Mouse (Mus musculus) limb, embryonic 11.5 days (tissue): ENCODE measurements around the gene Plekhb1. TPM values are rescaled to one million over a fixed set of nuclear protein-coding genes. Genes with fewer than 3 reads are reported as not detected.

Source experiments
- ATAC-seq: fragments of 200-750 bp; cut with Nextera tagmentation; 2 replicates; pipeline ENCODE4 v1.8.0; 2017; ENCODE audit warnings: low read depth; ENCODE audit not compliant: insufficient number of reproducible peaks, low FRiP score, low TSS enrichment
- DNase-seq: peaks from one replicate; pipeline ENCODE4 v3.0.0-alpha.2; 2015; ENCODE audit warnings: low spot score
- H3K27ac ChIP-seq: fragments of 300-500 bp; sonication (generic); replicated peaks from 2 replicates; pipeline ENCODE4 v1.5.1; 2014; ENCODE audit warnings: low read depth, mild to moderate bottlenecking, low read length
- H3K27me3 ChIP-seq: fragments of 300-500 bp; sonication (generic); 2 replicates; pipeline ENCODE4 v1.6.1; 2014; ENCODE audit warnings: mild to moderate bottlenecking, low read length, mixed read lengths; ENCODE audit not compliant: control insufficient read depth, insufficient read depth
- H3K36me3 ChIP-seq: fragments of 300-500 bp; sonication (generic); 2 replicates; pipeline ENCODE4 v1.6.1; 2014; ENCODE audit warnings: mild to moderate bottlenecking, low read length, moderate library complexity, mixed read lengths; ENCODE audit not compliant: control insufficient read depth, insufficient read depth
- H3K4me1 ChIP-seq: fragments of 300-500 bp; sonication (generic); 2 replicates; pipeline ENCODE4 v1.6.1; 2014; ENCODE audit warnings: low read length, mixed read lengths; ENCODE audit not compliant: control insufficient read depth, insufficient read depth
- H3K4me2 ChIP-seq: fragments of 300-500 bp; sonication (generic); 2 replicates; pipeline ENCODE4 v1.6.1; 2014; ENCODE audit warnings: low read depth, mild to moderate bottlenecking, moderate library complexity; ENCODE audit not compliant: severe bottlenecking
- H3K4me3 ChIP-seq: fragments of 300-500 bp; sonication (generic); 2 replicates; pipeline ENCODE4 v1.5.1; 2014; ENCODE audit warnings: low read depth, low read length
- H3K9ac ChIP-seq: fragments of 300-500 bp; sonication (generic); 2 replicates; pipeline ENCODE4 v1.6.1; 2014; ENCODE audit warnings: mild to moderate bottlenecking, low read length
- H3K9me3 ChIP-seq: fragments of 300-500 bp; sonication (generic); 2 replicates; pipeline ENCODE4 v1.6.1; 2016; ENCODE audit warnings: low read length; ENCODE audit not compliant: control insufficient read depth
- WGBS: fragments of 180-500 bp; shearing (Covaris S2); extraction: QIAGEN DNeasy Blood & Tissue Kit; methylation state at CpG from one replicate; pipeline ENCODE4 v1.1.7; 2014; 5-methylcytosine and 5-hydroxymethylcytosine counted together
- polyA plus RNA-seq: library from polyadenylated mRNA; unstranded; fragments of >200 nt; fragmentation: Nextera tagmentation; extraction: Ambion mirVana; gene quantifications from 2 replicates; pipeline ENCODE4 v1.2.1, GENCODE M21; 2014

Plekhb1 gene
- 1.3 and 1.6 TPM in 2 replicates for polyA plus RNA-seq

GRCm38 (mm10) chr7:100662231-100662630, at the start of gene Plekhb1:
Gene Plekhb1 (minus strand): TSS chr7:100662414.
- no peaks in the 10 kb centered on the region for H3K9me3 ChIP-seq
- H3K36me3 ChIP-seq, result no peaks in the 10 kb centered on the region
- no peak for ATAC-seq
- no peak for DNase-seq
- H3K27ac ChIP-seq, result no peak within 1 kb of the TSS
- no peak within 1 kb of the TSS for H3K4me2 ChIP-seq
- H3K27me3 ChIP-seq, result no peaks in the 10 kb centered on the region
- no peak within 1 kb of the TSS for H3K4me3 ChIP-seq
- H3K9ac ChIP-seq, result no peak within 1 kb of the TSS
- H3K4me1 ChIP-seq, result peaks cover 8% of the 10 kb centered on the region; the same call in 1 of the 2 replicates
- 82% methylated on average over 8 of the region's 8 CpGs for WGBS

DNA sequence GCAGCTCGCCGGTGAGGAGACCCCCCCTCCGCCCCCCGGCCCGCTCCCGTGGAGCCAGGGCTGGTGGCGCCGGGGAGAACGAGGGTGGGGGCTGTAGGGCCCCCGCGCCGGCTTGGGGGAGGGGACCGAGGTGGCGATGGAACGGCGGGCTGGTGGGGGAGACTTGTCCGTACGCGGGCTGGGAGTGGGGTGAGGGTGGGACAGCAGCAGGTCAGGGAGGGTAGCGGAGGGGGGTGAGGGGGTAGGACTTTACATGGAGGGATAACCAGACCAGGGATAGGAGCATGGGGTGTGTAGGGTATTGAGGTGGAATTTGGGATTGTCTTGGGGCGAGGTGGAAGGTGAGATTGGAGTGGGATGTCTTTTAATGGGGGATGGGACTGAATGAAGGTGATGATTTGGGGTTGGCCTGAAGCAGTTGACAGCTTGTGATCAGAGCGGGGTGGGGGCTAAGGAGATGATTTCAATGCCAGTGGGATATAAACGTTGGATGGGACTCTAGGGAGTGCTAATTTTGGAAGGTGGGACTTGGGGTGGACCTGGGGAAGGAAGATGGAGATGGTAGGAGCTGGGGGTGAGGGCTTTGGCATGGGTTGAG, 44.8 kb upstream of the Plekhb1 start:
- H3K4me2 ChIP-seq, result peak overlapping the region; percentile 45
- peak overlapping the region; percentile 83 for H3K4me3 ChIP-seq
- ATAC-seq, result peak; percentile 46
- peak overlapping the region; percentile 81 for H3K9ac ChIP-seq
- no peaks in the 10 kb centered on the region for H3K36me3 ChIP-seq
- H3K27ac ChIP-seq, result peak overlapping the region; percentile 90
- H3K9me3 ChIP-seq, result no peaks in the 10 kb centered on the region
- H3K4me1 ChIP-seq, result peaks cover 12% of the 10 kb centered on the region
- no peak for DNase-seq
- WGBS, result under 1% methylated on average over 23 of the region's 23 CpGs
- H3K27me3 ChIP-seq, result no peaks in the 10 kb centered on the region

DNA sequence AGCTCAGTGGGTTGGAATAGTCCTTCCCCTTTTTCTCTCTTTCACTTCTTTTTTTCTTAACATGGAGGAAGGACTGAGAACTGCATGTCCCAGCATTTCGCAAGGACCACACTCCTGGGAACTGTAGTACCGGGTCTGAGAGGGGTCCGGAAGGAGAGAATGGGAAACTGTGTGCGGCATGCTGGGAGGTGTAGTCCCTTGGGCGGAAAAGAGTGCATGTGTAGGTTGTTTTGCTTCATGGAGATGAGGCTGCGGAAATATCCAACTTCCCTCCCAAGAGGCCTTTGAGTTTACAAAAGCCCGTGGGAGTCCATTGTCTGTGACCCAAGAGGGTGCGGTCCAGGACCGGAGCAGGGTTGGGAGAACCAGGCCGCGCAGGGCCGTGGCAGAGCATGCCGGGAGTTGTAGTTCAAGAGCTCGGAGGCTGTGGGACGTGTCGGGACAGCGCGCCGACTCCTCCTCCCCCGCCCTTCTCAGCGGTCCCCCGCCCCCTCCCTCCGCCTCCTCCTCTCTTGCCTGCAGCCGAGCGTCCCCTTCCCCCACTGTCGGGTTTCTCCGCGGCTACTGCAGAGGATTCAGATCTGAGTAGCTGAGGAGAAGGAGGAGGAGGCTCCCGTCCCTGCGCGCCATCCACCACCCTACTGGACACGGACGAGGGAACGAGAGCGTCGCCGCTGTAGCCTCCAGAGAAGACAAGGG, 44.1 kb upstream of the Plekhb1 start, which contains the start of gene Fam168a:
Gene Fam168a, plus strand, starts transcription at position 493 of the 699 bp plus-strand sequence.
- H3K27me3 ChIP-seq, result no peaks in the 10 kb centered on the region
- H3K4me1 ChIP-seq, result peaks cover 12% of the 10 kb centered on the region
- no peaks in the 10 kb centered on the region for H3K9me3 ChIP-seq
- H3K4me3 ChIP-seq, result peak within 1 kb of the TSS; percentile 83
- WGBS, result under 1% methylated on average over 31 of the region's 37 CpGs
- H3K9ac ChIP-seq, result peak within 1 kb of the TSS; percentile 81
- peak; percentile 96 for DNase-seq
- H3K36me3 ChIP-seq, result no peaks in the 10 kb centered on the region
- peak within 1 kb of the TSS; percentile 90 for H3K27ac ChIP-seq
- H3K4me2 ChIP-seq, result peak within 1 kb of the TSS; percentile 45
- ATAC-seq, result peak; percentile 97

DNA sequence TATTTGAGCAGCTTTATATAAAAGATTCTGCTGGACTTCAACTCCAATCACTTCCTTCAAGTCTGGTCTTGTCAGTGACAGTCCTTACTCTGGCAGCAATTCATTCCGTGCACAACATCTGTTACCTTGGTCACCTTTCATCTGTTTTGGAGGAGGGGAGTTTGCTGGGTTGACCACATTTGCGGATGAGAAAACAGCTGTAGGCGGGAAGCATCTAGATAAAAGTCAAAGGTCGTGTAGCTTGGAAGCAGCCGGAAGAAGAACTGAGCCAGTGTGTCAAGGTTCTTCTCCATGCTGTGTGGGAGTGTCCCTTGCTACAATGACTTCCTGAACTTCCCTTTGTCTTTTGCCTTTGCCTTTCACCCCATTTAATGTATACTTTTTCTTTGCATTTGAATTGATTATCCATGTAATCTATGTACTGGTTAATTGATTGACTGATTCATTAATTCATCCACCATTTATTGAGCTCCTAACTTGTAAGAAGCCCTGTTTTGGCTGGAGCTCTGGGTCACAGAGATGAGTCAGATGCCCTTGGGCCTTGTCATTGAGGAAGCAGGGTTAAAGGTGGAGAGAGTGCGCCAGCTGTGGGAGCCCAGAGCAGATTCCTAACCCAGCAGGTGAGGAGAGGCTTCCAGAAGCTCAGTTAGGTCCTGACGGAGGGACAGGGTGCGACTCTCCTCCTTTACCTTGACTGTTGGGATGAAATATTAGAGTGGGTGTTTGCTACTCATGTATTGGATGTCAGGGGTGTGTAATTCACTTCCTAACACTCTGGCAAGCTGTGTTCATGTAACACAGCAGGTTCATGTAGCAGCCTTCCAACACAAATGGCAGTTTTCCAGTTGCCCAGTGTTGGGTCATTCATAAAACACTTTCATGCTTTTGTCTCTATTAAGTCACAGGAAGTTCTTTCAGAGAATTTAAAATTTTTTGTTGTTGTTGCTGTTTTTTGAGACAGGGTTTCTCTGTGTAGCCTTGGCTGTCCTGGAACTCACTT, 37.9 kb upstream of the Plekhb1 start:
- 59% methylated on average over 8 of the region's 8 CpGs for WGBS
- H3K4me3 ChIP-seq, result no peak overlapping the region
- no peaks in the 10 kb centered on the region for H3K9me3 ChIP-seq
- no peaks in the 10 kb centered on the region for H3K27me3 ChIP-seq
- H3K36me3 ChIP-seq, result no peaks in the 10 kb centered on the region
- no peak overlapping the region for H3K27ac ChIP-seq
- H3K4me1 ChIP-seq, result no peaks in the 10 kb centered on the region
- no peak overlapping the region for H3K9ac ChIP-seq
- H3K4me2 ChIP-seq, result no peak overlapping the region
- ATAC-seq (no peak), DNase-seq (no peak)

DNA sequence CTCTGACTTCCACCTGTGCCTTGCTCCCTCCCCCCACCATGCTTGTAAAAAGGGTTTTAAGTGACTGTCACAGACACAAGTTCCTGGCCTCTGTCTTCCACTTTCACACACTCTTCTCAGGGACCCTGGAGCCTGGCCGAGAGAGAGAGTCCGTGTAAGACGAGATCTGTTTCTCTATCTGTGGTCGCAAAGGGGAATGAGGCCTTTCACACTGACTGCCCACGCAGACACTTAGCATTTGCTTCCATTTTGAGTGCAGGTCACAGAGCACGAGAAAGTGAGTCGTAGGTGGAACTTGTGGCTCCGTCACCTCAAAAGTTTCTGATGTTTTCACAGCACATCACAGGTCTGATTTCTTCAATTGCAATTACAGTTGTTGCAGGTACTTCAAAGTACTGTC, 31.0 kb upstream of the Plekhb1 start:
- Histone ChIP-seq H3K4me2 (no peak overlapping the region), H3K27me3 (no peaks in the 10 kb centered on the region), H3K9me3 (no peaks in the 10 kb centered on the region), H3K9ac (no peak overlapping the region), H3K36me3 (no peaks in the 10 kb centered on the region), H3K4me1 (no peaks in the 10 kb centered on the region), H3K4me3 (no peak overlapping the region), H3K27ac (no peak overlapping the region)
- DNase-seq, result no peak
- 60% methylated on average over 8 of the region's 8 CpGs for WGBS
- ATAC-seq, result no peak

- no peak for DNase-seq
- no peak overlapping the region for H3K4me2 ChIP-seq
- H3K9ac ChIP-seq, result no peak overlapping the region
- no peaks in the 10 kb centered on the region for H3K9me3 ChIP-seq
- WGBS, result 80% methylated on average over 7 of the region's 7 CpGs
- H3K4me1 ChIP-seq, result no peaks in the 10 kb centered on the region
- no peaks in the 10 kb centered on the region for H3K36me3 ChIP-seq
- H3K27ac ChIP-seq, result no peak overlapping the region
- H3K27me3 ChIP-seq, result no peaks in the 10 kb centered on the region
- no peak for ATAC-seq
- H3K4me3 ChIP-seq, result no peak overlapping the region
Measured at GRCm38 (mm10) chr7:100688471-100688870, 26.3 kb upstream of the Plekhb1 start.

DNA sequence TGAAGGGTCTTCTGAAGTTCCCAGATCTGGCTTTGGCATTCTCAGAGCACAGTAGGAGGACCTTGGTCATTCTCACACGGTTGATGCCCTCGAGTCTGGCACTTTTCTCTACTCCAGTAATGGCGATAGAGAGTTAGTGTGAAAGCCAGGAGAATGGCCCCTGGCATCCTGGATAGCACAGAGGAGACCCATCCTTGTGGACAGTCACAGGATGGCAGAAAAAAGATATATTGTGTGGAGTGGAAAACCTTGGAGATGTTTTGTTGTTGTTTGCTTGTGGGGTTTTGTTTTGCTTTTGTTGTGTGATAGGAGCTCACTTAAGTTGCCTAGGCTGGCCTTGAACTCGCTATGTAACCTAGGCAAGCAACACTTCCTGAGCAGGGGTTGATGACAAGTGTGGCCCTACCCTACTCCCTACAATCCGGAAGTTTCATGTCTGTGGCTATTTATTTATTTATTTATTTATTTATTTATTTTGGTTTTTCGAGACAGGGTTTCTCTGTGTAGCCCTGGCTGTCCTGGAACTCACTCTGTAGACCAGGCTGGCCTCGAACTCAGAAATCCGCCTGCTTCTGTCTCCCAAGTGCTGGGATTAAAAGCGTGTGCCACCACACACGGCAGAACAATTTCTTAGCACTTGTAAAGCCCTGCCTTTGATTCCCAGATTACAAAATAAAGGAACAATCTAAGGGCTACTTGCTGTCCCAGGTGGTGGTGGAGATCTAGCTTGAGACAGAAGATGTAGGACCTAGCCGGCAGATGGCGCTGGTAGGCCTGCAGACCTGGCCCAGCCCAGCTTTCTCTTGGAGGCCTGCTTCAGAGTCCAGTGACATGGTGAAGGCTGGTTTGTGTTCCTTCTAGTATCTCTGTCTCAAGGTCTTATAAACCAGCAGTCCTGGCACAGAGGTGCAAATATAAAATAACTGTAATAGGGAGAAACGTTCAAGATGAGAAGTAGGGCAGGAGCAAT, 23.1 kb upstream of the Plekhb1 start:
- no peak overlapping the region for H3K4me3 ChIP-seq
- WGBS, result 44% methylated on average over 13 of the region's 13 CpGs
- DNase-seq (peak; percentile 89), ATAC-seq (no peak)
- H3K9me3 ChIP-seq, result no peaks in the 10 kb centered on the region
- no peak overlapping the region for H3K9ac ChIP-seq
- no peaks in the 10 kb centered on the region for H3K27me3 ChIP-seq
- no peaks in the 10 kb centered on the region for H3K4me1 ChIP-seq
- no peaks in the 10 kb centered on the region for H3K36me3 ChIP-seq
- no peak overlapping the region for H3K4me2 ChIP-seq
- H3K27ac ChIP-seq, result no peak overlapping the region
